Mouse (Mus musculus) ES-Bruce4 (cell line): ENCODE results near the gene Aff4. TPM values are rescaled to one million over a fixed set of nuclear protein-coding genes. Genes with fewer than 3 reads are reported as not detected.
"Not testable (repeated sequence)": the region's sequence is repeated elsewhere in the genome, so short reads cannot be mapped to it uniquely, and the experiment has no call there.

ENCODE experiments used
- H3K27ac ChIP-seq: 2 replicates; pipeline ENCODE4 v1.5.1; 2012; ENCODE audit warnings: low read length, inconsistent platforms; ENCODE audit not compliant: insufficient read depth
- H3K27me3 ChIP-seq: 2 replicates; pipeline ENCODE4 v1.6.1; 2012; ENCODE audit warnings: mild to moderate bottlenecking, low read length, inconsistent platforms; ENCODE audit not compliant: control insufficient read depth, poor library complexity, insufficient read depth, severe bottlenecking
- H3K36me3 ChIP-seq: 2 replicates; pipeline ENCODE4 v1.6.1; 2012; ENCODE audit warnings: inconsistent platforms, mild to moderate bottlenecking, low read length, moderate library complexity; ENCODE audit not compliant: control insufficient read depth, poor library complexity, insufficient read depth, severe bottlenecking
- H3K4me1 ChIP-seq: one replicate; pipeline ENCODE4 v1.8.1; 2011; ENCODE audit warnings: low read length; ENCODE audit not compliant: control insufficient read depth, insufficient read depth
- H3K4me3 ChIP-seq: 2 replicates; pipeline ENCODE4 v1.5.1; 2011; ENCODE audit warnings: low read depth, mild to moderate bottlenecking, low read length
- H3K9ac ChIP-seq: 2 replicates; pipeline ENCODE4 v1.6.1; 2012; ENCODE audit warnings: low read depth, mild to moderate bottlenecking, inconsistent platforms; ENCODE audit not compliant: poor library complexity, severe bottlenecking
- H3K9me3 ChIP-seq: replicated peaks from 2 replicates; pipeline ENCODE4 v1.6.1; 2012; ENCODE audit warnings: mild to moderate bottlenecking, low read length, inconsistent platforms; ENCODE audit not compliant: control insufficient read depth, poor library complexity, insufficient read depth, severe bottlenecking
- CTCF ChIP-seq: IDR thresholded peaks from one replicate; pipeline ENCODE4 v1.8.1; 2011; ENCODE audit warnings: low read depth, low read length
- EP300 ChIP-seq: IDR thresholded peaks from 2 replicates; pipeline ENCODE4 v1.6.1; 2011; ENCODE audit warnings: low read depth, low read length; ENCODE audit not compliant: insufficient read depth
- POLR2A ChIP-seq: IDR thresholded peaks from one replicate; pipeline ENCODE4 v1.8.1; 2011; ENCODE audit warnings: low read length; ENCODE audit not compliant: insufficient read depth
- polyA plus RNA-seq: library from polyadenylated mRNA; stranded (reverse); fragments of >200 nt; gene quantifications from 2 replicates; pipeline ENCODE4 v1.2.4, GENCODE M21; 2011; ENCODE audit warnings: low read depth; ENCODE audit not compliant: missing spikeins, insufficient read depth, insufficient read length

Gene Aff4
- polyA plus RNA-seq, 1 experiment = 314 TPM

- Histone ChIP-seq H3K27me3 (no peaks in the 10 kb centered on the region), H3K27ac (no peak overlapping the region), H3K9me3 (no peaks in the 10 kb centered on the region), H3K36me3 (peaks cover 65% of the 10 kb centered on the region), H3K9ac (no peak overlapping the region), H3K4me1 (no peaks in the 10 kb centered on the region), H3K4me3 (no peak overlapping the region)
- no peak for TF ChIP-seq CTCF
- no peak for TF ChIP-seq POLR2A
- no peak for TF ChIP-seq EP300
Measured at GRCm38 (mm10) chr11:53413871-53414270, 63.2 kb downstream of the Aff4 start.

DNA sequence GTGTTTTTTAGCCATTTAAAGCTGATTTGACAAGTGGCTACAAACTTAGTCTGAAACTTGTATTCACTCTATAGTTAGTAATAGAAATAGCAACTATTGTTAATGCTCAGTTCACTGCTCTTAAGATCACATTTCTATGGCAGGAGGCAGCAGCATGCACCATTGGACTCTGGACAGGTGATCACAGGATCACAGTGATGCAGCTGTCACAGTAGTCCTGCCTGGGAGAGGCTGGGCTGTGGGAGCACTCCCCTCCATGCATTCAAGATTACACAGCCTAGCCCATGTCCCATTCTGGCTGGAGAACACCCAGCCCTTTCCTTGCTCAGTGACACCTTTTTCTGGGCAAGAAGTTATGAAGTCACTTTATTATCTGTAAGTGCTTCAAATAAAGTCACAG, 67.4 kb downstream of the Aff4 start:
- TF ChIP-seq CTCF (no peak), POLR2A (no peak), EP300 (no peak)
- no peak overlapping the region for H3K4me3 ChIP-seq
- H3K4me1 ChIP-seq = no peaks in the 10 kb centered on the region
- H3K9ac ChIP-seq = no peak overlapping the region
- H3K9me3 ChIP-seq = no peaks in the 10 kb centered on the region
- no peaks in the 10 kb centered on the region for H3K27me3 ChIP-seq
- peaks cover 34% of the 10 kb centered on the region for H3K36me3 ChIP-seq
- H3K27ac ChIP-seq = no peak overlapping the region

DNA sequence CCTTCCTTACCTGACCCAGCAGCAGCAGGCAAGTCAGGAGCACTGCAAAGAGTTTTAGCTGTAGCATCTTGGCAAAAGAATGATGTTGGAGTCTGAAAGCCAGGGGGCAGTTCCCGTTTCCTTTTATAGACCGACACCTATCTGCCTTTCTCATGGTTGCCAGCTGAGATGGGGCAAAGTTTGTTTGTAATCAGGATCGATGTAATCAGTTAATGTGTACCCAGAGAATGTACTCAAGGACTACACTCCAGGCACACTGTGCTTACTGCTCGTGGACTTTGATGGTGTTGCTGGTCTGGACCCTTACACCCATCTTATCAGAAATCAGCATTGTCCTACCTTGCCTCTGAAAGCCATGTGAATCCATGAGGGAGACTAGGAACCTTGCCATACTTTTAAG, 72.4 kb downstream of the Aff4 start, which contains the start of gene Leap2:
Leap2 (minus strand) TSS at position 135 of the 400 bp plus-strand sequence.
- H3K27ac ChIP-seq = no peak within 1 kb of the TSS
- TF ChIP-seq EP300 = no peak
- TF ChIP-seq CTCF = no peak
- TF ChIP-seq POLR2A = no peak
- H3K27me3 ChIP-seq = no peaks in the 10 kb centered on the region
- peaks cover 6% of the 10 kb centered on the region for H3K36me3 ChIP-seq
- H3K4me1 ChIP-seq = no peaks in the 10 kb centered on the region
- no peak within 1 kb of the TSS for H3K9ac ChIP-seq
- no peak within 1 kb of the TSS for H3K4me3 ChIP-seq
- no peaks in the 10 kb centered on the region for H3K9me3 ChIP-seq

DNA sequence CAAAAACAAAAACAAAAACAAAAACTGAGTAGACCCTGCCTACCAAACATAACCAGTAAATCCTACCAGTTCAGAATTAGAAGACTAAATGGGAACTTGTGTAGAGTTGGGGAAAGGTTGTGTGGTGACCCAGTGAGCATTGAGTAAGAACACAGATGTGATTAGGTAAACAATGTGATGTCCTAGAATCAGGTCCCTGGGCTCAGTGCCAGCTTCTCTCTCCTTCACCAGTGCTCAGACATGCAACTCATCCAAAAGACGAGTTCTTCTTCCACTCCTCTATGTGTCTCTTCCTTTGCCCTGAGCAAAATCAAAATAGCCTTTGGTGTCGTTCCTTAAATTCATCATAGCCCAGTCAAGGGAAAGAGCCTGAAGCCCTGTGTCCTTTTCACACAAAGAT, 74.2 kb downstream of the Aff4 start:
- H3K9ac ChIP-seq = no peak overlapping the region
- H3K9me3 ChIP-seq = no peaks in the 10 kb centered on the region
- TF ChIP-seq POLR2A (no peak), CTCF (no peak), EP300 (no peak)
- H3K4me1 ChIP-seq = peaks cover 2% of the 10 kb centered on the region
- no peak overlapping the region for H3K4me3 ChIP-seq
- H3K36me3 ChIP-seq = peaks cover 16% of the 10 kb centered on the region
- H3K27me3 ChIP-seq = no peaks in the 10 kb centered on the region
- H3K27ac ChIP-seq = no peak overlapping the region

DNA sequence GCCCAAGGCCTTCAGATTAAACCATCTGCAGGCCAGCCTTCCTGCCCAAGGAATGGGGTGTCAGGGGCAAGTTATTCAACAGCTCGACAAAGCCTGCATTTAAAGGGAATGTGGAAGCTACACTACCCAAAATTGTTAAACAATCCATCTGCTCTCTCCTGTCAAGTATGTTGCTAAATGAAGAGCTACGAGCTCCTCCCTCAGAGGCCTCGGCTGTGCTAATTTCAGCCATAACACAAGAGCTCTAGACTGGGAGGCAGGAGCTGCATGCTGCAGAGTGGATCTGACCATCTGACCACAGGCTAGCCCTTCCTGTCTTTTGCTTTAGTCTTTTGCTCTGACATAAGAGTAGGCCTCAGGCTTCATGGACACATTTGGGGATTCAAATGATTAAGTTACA, 74.6 kb downstream of the Aff4 start:
- H3K4me3 ChIP-seq = no peak overlapping the region
- H3K9me3 ChIP-seq = no peaks in the 10 kb centered on the region
- TF ChIP-seq EP300 (no peak), CTCF (no peak), POLR2A (no peak)
- H3K36me3 ChIP-seq = peaks cover 16% of the 10 kb centered on the region
- H3K9ac ChIP-seq = no peak overlapping the region
- H3K27ac ChIP-seq = no peak overlapping the region
- no peaks in the 10 kb centered on the region for H3K27me3 ChIP-seq
- H3K4me1 ChIP-seq = peaks cover 2% of the 10 kb centered on the region

- peaks cover 16% of the 10 kb centered on the region for H3K36me3 ChIP-seq
- no peak overlapping the region for H3K9ac ChIP-seq
- H3K27ac ChIP-seq = no peak overlapping the region
- H3K4me3 ChIP-seq = no peak overlapping the region
- no peaks in the 10 kb centered on the region for H3K27me3 ChIP-seq
- no peak for TF ChIP-seq EP300
- TF ChIP-seq CTCF = no peak
- no peak for TF ChIP-seq POLR2A
- H3K9me3 ChIP-seq = no peaks in the 10 kb centered on the region
- H3K4me1 ChIP-seq = peaks cover 2% of the 10 kb centered on the region
Measured at GRCm38 (mm10) chr11:53425711-53426255, 75.2 kb downstream of the Aff4 start.

- not testable (repeated sequence) for H3K4me3 ChIP-seq, H3K4me1 ChIP-seq, H3K27me3 ChIP-seq, H3K9me3 ChIP-seq, H3K9ac ChIP-seq, H3K27ac ChIP-seq
- peaks cover 16% of the 10 kb centered on the region for H3K36me3 ChIP-seq
Measured at GRCm38 (mm10) chr11:53426914-53427313, 76.3 kb downstream of the Aff4 start.
